Mouse (Mus musculus): ENCODE results near the gene Lrrc51.
"Not testable (repeated sequence)": the region's sequence is repeated elsewhere in the genome, so short reads cannot be mapped to it uniquely, and the experiment has no call there.

Gene Lrrc51

DNA sequence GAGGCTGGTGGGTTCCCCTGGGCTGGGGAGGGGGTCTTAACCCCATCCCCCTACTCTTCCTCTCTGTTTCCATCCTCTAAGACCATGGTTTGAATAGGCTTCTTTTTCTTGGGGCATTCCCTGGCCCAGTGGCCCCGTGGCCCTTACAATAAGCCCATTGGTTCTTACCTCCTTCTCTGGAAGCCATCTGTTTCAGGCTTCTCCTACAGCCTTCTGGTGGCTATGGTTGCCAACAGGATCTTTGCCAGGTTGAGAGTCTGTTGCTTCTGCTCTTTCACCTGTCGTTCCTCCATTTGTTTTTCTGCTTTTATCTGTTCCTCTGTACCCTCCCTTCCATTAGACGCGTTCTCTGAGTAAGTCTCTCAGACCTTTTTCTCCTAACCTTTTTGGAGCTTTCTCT is 3.9 kb upstream of the Lrrc51 start:
- peak; percentile 94 to 95 for DNase-seq

DNA sequence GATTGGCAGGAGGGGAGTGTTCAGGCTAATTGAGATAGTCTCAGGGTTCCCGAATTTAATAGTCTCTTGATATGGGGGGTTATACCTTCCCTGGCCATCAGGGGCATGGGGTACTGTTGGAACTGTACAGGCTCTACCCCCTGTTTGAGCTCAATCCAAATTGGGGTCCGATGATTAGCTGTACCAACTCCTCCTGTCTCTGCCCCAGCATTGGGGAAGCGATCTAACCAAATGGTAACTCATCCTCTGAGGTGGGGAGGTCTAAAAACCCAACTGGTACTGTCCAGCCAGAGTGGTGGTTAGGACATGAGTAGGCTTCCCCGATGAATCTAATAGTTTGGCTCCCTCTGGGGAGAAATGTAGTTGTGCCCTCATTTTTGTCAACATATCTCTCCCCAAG is 3.3 kb upstream of the Lrrc51 start:
- DNase-seq, result peak in 1 of 2 experiments; percentile 25

DNA sequence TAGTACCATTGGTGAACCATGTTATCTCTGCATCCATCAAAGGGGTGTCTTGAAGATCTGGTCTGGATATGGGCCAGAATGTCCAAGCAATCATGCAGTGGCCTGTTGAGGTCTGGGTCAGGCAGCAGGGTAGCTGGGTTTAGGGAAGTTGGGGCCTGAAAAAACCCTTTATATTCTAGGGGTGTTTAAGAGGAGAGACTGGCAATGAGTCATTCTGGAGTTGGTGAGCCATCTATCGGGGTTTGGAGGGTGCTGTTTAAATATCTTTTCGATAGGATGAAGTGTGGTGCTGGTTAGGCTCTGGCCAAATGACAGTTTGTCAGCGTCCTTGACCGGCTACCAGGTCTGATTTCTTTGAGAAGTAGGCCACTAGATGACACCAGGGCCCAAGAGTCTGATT is 2.3 kb upstream of the Lrrc51 start:
- DNase-seq, result peak in 1 of 2 experiments; percentile 26

DNA sequence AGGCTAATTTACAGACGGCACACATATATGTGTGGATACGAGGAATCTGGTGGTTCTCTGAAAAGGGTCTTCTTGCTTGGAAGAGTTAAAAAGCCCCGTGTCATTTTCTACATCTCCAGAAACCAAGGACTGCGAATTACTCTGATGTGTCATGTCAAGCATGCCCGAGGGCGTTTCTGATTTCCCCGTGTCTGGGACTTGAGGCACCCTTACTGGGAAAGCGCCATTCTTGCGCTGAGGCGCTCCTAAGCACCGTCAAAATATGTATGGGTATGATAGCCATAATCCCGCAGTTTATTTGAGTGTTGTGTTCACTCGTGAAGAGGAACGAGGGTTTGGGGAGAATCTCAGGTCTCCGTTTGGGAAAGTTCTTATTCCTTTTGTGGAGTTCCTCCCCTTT is 395 bp downstream of the Lrrc51 start:
- peak in 1 of 2 experiments; percentile 25 for DNase-seq

DNA sequence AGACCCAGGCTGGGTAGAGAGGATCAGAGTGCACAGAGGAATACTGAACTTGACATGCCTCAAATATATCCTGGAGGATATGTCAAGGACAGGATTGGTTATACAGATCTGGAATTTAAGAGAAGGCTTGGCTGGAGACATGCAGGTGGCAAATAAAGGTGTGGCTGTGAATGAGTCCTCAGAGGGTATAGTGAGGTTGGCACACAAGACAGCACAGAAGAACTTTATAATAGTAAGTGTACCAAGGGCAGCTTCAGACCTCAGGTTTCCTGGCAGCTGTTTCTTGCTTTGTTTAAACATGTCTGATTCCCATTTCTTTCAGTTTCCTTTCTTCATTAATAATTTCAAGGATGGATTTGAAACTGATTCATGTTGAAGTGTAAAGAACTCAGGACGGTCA is 1.1 kb downstream of the Lrrc51 start:
- DNase-seq, result no peak

DNA sequence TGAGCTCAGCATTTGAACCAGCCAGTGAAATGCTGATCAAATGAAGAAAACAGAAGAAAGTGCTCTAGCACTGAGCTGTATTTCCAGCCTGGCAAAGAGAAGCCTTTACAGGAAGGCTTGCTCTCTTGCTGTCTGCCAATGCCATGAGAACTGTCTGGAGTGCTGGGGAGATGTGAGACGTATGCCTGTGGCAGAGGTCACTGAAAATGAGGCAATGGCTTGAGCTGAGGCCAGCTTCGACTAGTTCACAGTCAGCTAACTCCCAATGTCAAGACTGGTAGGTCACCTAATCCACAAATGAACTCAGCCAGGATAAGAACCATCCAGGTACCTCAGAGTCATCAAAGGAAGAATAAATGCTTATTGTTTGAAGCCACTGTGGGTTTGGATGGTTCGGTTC is 5.6 kb downstream of the Lrrc51 start:
- no peak for DNase-seq

DNA sequence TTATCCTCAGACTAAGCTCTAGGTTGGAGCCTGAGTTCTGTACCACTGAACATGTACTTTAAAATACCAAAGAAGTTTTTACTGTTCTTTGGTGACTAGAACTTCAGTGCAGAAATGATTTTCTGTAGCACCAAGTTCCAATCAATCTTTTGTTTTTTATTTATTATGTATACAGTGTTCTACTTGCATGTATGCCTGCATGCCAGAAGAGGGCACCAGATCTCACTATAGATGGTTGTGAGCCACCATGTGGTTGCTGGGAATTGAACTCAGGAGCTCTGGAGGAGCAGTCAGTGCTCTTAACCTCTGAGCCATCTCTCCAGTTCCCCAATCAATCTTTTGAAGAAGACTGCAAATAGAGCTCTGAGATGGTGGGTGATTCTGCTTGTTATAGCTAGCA is 7.8 kb downstream of the Lrrc51 start:
- not testable (repeated sequence) for DNase-seq

DNA sequence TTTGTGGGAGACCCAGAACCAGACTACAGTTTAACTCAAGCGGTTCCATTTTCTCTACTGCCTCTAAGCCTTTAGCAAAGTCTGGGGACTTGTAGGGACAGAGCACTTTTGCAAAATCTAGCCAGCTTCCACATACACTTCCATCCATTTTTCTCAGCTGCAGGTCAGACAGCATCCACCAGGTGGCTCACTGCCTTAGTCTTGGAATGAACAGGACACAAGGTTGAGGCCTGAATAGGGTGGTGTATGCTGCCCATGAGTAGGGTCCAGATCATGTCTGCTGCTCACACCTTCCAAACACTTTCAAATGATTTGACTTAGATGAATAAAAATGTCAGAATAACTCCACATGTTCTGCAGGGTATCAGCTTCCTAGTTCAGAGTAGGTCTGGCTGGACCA is 15.6 kb downstream of the Lrrc51 start:
- peak; percentile 82 to 85 for DNase-seq

DNA sequence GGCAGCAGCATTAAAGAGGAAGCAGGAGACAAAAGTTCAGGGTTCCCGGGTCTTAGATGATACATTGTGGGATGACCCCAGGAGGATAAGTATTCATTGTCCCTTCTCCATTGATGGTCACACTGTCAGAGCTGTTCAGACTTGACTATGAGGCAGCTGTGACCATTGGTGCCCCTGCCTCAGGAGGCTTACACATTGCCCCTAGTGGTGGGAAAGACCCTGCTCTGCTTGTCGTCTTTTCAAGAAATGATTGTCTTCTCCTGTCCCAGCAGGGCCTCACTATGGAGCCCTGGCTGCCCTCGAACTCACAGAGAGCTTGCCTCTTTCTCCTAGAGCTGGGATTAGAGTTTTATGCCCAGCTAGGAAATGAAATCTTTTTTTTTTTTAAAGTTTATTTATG is 21.7 kb downstream of the Lrrc51 start:
- no peak for DNase-seq

DNA sequence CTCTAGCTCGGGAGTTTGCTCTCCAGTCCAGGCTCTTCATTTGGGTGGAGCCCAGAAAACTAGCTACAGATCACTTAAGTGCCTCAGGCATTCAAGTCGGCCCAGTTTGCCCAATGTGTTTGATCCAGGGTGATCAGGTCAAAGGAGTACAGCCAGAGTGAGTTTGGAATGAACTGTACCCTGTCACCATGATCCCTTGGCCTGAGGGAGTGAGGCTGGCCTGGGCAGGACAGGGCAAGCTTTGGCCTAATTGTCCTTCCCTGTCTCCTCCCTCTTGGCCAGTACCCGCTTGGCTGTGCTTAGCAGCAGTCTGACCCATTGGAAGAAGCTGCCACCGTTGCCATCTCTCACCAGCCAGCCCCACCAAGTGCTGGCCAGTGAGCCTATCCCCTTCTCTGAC is 23.6 kb downstream of the Lrrc51 start:
- no peak for DNase-seq

DNA sequence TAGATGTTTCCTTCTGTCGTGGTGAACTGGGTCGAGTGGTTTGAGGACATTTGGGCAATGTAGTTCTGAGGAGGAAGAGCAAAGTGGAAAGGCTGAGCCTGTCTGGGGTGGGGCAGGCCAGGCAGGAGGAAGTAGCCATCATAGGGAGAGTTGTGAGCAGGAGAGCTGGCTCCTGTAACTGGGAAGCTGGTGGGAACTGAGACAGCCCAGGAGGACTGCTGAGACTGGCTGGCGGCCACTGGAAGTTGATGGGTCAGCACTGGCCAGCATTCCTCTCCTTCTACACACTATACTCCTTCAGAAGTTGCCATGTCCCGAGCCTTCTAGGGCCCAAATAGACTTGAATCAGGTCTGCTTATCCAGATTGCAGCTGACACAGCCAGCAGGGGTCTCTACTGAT is 25.3 kb downstream of the Lrrc51 start:
- DNase-seq, result peak in 1 of 2 experiments; percentile 26

DNA sequence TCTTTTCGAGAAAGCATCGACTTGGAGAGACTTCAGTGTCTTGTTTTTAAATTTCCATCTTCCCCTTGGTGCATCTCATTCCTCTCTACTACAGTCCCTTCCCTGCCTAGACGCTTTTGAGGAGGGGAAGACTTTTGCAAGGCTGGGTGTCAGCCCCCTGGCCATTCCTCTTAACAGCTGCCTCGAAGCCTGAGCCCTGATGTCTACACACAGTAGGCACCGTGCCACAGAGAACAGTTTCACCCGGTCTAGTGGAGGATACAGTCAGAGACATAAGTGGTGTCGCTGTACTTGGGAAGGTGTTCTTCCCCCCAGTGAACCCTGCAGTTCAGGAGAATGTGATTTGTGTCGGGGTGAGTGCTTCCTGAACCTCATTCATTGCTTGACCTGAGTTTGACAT is 27.0 kb downstream of the Lrrc51 start:
- peak; percentile 27 to 30 for DNase-seq

DNA sequence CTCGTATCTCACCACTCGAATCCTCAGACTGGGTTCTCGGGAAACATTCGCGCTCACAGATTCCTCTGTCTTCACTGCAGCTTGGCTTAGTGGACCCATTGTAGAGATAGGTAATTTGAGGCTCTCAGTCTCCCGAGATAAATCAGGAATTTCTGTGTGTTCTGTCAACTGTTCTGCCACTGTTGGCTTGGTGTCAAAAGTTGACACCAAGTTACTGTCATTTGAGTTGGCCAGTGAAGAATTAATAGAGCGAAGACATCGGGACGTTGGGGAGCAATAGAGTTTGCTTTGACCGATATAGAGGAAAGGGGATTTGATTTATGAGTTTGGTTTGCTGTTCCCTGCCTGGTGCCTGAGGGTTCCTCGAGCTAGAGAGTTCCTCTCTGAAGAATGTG is 27.4 kb downstream of the Lrrc51 start, which contains the start of gene Tomt:
Gene Tomt, minus strand, starts transcription at position 73 of the 395 bp plus-strand sequence.
- DNase-seq, result no peak

DNA sequence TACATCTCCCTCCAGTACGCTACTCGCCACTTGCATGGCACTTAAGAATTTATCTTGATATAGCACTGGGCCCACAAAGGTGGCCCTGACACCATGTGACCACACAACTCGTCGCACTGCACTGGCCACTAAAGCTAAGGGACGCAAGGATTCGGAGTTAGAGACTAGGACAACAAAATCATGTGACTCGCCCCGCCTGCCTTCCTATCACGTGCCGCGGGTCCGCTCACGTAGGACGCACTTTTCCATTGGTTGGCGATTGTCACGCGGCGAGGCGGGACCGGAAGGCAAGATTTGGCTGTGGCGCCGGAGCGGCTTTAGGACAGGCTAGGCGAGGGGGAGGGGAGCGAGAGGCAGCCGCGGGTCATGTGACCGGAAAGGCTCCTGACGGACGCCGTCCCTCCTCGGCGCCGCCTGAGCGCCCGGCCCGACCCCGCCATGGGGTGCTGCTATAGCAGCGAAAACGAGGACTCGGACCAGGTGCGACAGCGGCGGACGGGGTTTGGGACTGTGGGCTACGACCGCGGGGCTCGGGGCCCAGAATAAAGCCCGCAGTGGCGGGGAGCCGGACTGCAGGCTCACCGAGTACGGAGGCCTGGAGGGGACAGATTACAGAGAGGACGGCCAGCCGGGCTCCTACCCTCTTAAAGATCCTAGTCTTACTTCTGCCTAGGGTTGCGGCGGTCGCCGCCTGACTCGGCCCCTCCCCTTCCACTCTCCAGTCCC is 28.0 kb downstream of the Lrrc51 start, which contains the start of gene Lamtor1:
Gene Lamtor1, plus strand, starts transcription at position 344 of the 726 bp plus-strand sequence.
- peak; percentile 100 for DNase-seq

DNA sequence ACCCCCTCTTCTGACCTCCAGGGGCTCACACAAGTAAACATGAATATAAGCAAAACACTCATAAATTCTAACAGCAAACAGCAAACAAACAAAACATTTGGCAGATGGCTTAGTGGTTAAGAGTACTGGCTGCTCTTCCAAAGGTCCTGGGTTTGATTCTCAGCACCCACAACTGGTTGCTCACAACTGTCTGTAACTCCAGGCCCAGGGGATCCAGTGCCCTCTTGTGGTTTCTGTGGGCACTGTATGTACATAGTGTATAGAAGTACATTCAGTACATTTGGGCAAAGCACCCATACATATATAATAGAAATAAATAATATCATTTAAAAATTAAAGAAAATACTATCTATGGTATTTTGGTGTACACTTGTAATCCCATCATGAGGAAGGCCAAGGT is 30.8 kb downstream of the Lrrc51 start:
- DNase-seq, result no peak

DNA sequence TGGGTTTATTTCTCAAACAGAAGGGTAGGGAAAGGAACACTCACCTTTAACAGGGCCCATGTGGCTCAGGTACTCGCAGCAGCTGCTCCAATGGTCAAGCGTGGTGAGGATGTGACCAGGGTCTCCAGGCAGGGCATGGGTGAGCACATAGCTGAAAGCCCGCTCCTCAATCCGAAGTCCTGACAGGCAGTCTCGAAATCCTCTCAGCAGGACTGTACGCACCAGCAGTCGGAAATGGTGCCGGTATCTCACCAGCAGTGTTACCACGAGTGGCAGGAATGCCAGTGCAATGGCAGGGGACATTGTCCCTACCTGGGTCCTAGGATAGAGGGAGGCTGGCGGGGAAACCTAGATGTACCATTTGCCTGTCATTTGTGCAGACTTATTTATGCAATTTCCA is 31.7 kb downstream of the Lrrc51 start:
- DNase-seq, result no peak

DNA sequence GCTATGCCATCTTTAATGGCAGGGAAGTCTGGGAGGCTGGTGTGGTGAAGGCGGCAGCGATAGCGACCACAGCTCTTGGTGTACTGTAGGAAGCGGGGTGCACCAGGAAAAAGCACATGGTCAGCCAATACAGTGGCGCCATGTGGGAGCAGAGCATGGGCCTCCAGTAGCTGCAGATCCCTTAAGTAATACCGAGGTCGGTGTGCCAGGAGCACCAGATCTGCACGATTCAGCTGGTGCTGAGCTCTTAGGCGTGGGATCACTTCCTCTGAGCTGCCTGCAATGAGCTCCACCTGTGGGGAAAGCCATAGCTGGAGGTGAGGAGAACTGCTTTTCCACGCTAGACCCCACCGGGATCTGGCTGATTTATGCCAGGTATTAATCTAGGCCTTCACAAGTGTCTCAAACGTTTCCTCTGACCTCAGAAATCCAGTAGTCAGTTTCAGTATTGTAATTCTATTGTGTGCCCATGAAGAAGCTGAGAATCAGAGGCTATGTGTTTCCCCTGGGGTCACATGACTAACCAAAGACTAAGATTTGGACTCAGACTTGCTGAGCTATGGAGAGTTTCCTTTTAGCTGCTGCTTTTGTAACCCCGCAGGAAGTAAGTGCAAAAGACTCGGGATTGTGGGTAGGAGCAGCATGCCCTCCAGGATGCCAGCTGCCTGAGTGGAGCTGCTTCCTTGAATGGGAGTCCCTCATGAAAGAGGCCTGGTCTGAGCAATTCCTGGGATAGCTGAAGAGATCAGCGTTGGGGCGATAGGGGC is 33.2 kb downstream of the Lrrc51 start:
- no peak for DNase-seq

DNA sequence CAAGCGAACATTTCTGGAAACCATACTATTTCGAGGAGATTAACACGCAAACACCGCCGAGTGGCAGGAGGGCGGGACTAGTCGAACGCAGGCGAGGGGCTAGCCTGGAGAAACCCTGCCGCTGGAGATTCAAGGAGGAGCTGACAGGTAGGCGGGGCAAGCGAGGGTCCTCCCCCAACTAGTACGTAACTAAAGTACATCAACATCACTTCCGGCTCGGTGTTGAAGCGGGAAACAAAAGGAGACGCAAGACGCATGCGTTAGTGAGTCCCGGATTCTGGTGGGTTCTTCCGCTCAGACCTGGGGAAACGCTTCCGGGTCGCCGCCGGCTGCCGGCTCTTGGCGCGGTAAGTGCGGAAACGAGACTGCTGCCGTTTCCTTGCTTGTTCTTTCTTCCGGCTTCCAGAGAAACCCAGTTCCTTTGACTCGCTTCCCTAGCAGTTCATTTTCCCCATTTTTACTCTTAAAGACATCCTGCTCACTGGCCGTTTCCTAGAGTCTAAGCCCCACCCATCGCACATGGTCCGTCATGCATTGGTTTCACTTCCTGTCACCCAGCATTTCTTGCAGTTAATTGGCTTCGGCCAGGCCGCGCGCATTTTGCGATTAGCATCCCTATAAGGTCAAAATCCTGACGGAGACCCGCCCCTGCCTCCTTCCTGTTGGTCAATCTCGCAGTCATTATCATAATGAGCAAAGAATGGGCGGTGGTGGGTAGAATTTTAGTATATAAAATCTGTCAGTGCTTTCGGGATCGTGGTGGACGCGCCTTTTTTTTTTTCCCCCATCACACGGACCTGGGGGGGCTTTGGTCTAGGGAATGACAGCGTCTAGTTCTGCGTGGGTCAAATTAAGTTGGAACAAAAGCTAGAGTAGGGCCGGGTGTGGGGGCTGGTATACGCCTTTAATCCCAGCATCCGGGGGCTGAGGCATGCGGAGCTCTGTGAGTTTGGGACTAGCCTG is 37.3 kb downstream of the Lrrc51 start:
- DNase-seq, result peak; percentile 96 to 97

DNA sequence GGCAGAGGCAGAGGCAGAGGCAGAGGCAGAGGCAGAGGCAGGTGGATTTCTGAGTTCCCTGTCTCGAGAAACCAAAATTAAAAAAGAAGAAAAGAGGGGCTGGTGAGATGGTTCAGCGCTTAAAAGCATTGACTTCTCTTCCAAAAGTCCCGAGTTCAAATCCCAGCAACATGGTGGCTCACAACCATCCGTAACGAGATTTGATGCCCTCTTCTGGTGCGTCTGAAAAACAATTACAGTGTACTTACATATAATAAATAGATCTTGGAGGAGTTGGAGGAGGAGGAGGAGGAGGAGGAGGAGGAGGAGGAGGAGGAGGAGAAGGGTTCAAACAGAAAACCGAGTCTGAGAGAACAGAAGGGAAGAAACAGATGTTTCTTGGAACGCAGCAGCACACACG is 38.0 kb downstream of the Lrrc51 start:
- no peak for DNase-seq

DNA sequence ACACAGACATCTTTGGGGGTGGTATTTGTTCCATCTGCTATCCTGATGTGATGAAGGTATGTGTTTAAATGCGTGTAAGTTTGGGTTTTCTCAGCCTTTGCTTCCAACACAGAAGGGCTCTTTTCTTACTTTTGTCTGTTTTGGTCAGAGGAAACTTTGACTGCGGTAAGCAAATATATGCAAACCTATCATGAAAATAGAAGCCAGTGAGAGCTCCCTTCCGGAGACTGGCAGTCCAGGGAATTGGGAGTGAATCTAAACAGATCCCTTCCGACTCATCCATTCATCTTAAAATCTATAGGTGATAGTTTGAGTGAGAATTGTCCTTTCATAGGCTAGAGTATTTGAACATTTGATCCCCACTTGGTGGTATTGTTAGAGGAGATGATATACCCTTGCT is 45.2 kb downstream of the Lrrc51 start:
- no peak for DNase-seq

DNA sequence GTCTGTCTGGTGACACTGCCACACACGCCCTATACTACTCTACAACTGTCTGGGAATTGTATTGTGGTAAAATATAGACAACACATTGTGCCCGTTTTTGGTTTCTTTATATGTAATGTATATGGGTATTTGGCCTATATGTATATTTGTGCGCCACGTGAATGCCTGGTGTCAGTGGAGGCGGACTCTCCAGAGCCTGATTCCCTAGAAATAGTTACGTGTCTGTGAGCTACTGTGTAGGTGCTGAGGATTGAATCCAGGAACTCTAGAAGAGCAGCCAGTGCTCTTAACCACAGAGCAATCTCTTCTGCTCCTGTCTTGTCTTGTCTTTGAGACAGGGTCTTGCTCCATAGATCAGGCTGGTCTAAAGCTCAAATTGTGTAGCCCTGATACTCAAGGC is 47.4 kb downstream of the Lrrc51 start:
- no peak for DNase-seq

DNA sequence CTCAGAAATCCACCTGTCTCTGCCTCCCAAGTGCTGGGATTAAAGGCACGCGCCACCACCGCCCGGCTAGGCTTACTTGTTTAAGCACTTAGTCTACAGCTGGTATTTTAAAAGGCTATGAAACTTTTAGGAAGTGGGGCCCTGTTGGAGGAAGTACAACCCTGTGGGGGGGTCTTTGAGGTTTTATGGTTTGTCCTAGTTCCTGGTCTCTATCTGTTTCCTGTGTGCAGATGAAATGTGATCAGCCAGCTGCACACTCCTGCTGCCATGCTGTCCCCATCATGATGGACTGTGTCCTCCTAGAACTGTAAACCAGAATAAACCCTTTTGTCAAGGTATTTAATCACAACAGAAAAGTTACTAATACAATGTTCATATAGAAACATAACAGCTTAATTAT is 49.5 kb downstream of the Lrrc51 start:
- no peak for DNase-seq

All from cerebellum, postnatal 10 days (tissue).